Mouse (Mus musculus) E14TG2a.4 (cell line): ENCODE data around the gene Ppil2.

ENCODE experiments used
- CTCF ChIP-seq: conservative IDR thresholded peaks from 2 replicates; pipeline ENCODE4 v1.5.1; 2014; ENCODE audit warnings: low read length
- NANOG ChIP-seq: IDR thresholded peaks from 2 replicates; pipeline ENCODE4 v1.6.1; 2014; ENCODE audit warnings: borderline replicate concordance, low read length, mixed read lengths

DNA sequence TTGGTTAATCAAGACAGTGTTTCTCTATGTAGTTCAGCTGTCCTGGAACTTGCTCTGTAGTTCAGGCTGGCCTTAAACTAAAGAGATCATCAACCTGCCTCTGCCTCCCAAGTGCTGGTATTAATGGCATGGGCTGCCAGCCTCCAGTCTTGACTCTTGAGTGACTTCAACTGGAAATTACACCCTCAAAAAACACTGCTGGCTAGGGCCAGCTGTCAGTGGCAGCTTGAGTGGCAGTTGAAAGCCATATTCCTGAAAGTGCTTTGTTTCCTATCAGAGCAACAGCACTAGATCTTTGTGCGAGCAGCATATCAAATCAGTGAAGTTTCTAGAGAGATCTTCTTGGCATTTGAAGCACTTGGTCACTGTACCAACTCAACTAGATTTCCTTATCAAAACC lies 69.6 kb downstream of the Ppil2 start:
- TF ChIP-seq CTCF, result no peak
- no peak for TF ChIP-seq NANOG
